Mouse (Mus musculus) forebrain, embryonic 14.5 days (tissue): ENCODE data around the gene Cst6. TPM values are rescaled to one million over a fixed set of nuclear protein-coding genes. Genes with fewer than 3 reads are reported as not detected.

Experiments used
- polyA plus RNA-seq: library from polyadenylated mRNA; unstranded; fragments of >200 nt; fragmentation: Nextera tagmentation; extraction: Ambion mirVana; gene quantifications from 2 replicates; pipeline ENCODE4 v1.2.1, GENCODE M21; 2014

The Cst6 gene
- polyA plus RNA-seq, 1 experiment from 2014 or later, result 4.0 TPM

Other genes with a start within 250 kb of the Cst6 start
- gene Rab1b, start 242.5 kb downstream of the Cst6 start, polyA plus RNA-seq, result 247 and 250 TPM in 2 replicates
- gene Klc2, start 231.0 kb downstream of the Cst6 start, polyA plus RNA-seq, result 26.2 and 41.1 TPM in 2 replicates
- gene Pacs1, start 76.5 kb downstream of the Cst6 start, polyA plus RNA-seq, result 25.0 and 29.4 TPM in 2 replicates
- 298 and 333 TPM in 2 replicates for gene Sf3b2, start 54.1 kb downstream of the Cst6 start, polyA plus RNA-seq
- gene Gal3st3, start 51.2 kb downstream of the Cst6 start, polyA plus RNA-seq, result 20.9 and 26.3 TPM in 2 replicates
- gene Catsper1, start 13.8 kb downstream of the Cst6 start, polyA plus RNA-seq, result not detected in 2 replicates
- 33.0 and 36.2 TPM in 2 replicates for gene Eif1ad, start 17.2 kb upstream of the Cst6 start, polyA plus RNA-seq
- gene Banf1, start 17.6 kb upstream of the Cst6 start, polyA plus RNA-seq, result 417 and 471 TPM in 2 replicates
- gene Sart1, start 39.1 kb upstream of the Cst6 start, polyA plus RNA-seq, result 58.3 and 64.2 TPM in 2 replicates
- gene Tsga10ip, start 53.0 kb upstream of the Cst6 start, polyA plus RNA-seq, result not detected in 2 replicates
- gene Drap1, start 75.4 kb upstream of the Cst6 start, polyA plus RNA-seq, result 255 and 263 TPM in 2 replicates
- gene AI837181, start 75.6 kb upstream of the Cst6 start, polyA plus RNA-seq, result 36.7 and 46.9 TPM in 2 replicates
- not detected in 2 replicates for gene Fosl1, start 98.0 kb upstream of the Cst6 start, polyA plus RNA-seq
- gene Ccdc85b, start 108.3 kb upstream of the Cst6 start, polyA plus RNA-seq, result 5.9 and 6.4 TPM in 2 replicates
- gene Fibp, start 111.0 kb upstream of the Cst6 start, polyA plus RNA-seq, result 153 and 167 TPM in 2 replicates
- 3.4 and 5.3 TPM in 2 replicates for gene Ctsw, start 118.9 kb upstream of the Cst6 start, polyA plus RNA-seq
- 25.1 and 29.0 TPM in 2 replicates for gene Efemp2, start 124.4 kb upstream of the Cst6 start, polyA plus RNA-seq
- 51.8 and 57.1 TPM in 2 replicates for gene Mus81, start 138.8 kb upstream of the Cst6 start, polyA plus RNA-seq
- 4,491 and 4,757 TPM in 2 replicates for gene Cfl1, start 140.9 kb upstream of the Cst6 start, polyA plus RNA-seq
- gene 1700020D05Rik, start 154.2 kb upstream of the Cst6 start, polyA plus RNA-seq, result 0.28 TPM in 1 of 2 replicates, not detected in the other
- 55.3 and 73.2 TPM in 2 replicates for gene Snx32, start 161.0 kb upstream of the Cst6 start, polyA plus RNA-seq
- gene Ovol1, start 211.1 kb upstream of the Cst6 start, polyA plus RNA-seq, result 0.16 TPM in 1 of 2 replicates, not detected in the other
- gene Ap5b1, start 218.5 kb upstream of the Cst6 start, polyA plus RNA-seq, result 1.5 and 1.6 TPM in 2 replicates